Mouse (Mus musculus) T-helper 1 cell (primary cell): ENCODE measurements around the gene Wdr4.

Experiments used
- in situ Hi-C: fragments of 300-600 bp; cut with MboI, MseI; formaldehyde crosslinking; loops from one replicate; pipeline ENCODE4 v1.15.1; 2025; ENCODE audit warnings: high pct_unique_total_duplicates

Wdr4 gene

DNA sequence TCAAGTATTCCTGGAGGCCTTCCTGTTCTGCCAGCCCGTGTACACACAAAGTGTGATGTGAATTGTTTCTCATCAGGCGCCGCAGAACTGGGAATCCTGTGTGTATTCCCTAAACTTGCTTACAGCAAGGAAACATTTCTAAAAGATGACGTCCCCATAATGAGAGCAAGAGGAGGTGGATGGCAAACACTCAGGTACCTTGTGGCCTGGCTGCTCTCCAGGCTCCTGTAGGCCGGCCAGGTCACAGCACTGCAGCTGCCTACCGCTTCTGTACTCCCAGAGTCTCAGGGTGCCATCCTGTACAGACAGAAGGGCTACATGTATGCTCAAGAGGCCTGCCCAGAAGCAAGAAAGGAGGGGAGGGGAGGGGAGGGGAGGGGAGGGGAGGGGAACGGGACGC, 19.4 kb downstream of the Wdr4 start:
- in situ Hi-C loops: no loop called here

DNA sequence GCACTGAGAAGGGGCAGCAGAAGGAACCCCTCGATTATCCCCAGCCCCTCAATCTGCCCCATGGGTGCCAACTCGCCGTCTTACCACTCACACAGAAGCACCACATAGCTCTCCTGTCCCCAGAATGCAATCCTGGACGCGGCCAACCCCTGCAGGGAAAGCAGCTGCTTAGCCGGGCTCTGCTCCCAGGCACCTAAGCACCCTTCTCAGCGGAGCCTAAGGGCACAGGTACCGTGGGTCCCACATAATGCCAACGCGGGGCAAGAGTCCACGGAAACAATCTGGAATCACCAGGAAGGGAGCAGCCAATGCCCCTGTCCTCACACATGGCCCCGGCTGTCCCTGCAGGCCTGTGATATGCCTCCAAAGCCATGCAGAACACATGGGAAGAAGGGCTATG, 20.1 kb downstream of the Wdr4 start:
- in situ Hi-C loops: no loop called here

DNA sequence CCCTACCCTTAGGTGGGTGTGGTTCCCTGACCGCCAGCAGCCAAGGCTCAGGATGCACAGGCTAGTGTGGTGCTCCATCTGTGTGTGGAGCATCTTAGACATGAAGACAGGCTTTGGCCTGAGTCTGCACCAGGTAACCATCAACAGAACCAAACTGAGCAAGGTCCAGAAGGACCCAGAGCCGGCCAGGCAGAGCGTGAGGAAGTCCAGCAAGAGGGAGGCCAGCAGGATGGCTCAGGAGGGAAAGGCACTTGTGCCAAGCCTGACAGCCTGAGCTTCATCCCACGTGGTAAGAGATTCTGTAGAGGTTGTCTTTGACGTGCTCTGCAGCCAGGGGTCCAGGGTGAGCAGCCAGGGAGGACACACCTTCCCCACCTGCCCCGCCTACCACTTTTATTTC, 22.1 kb downstream of the Wdr4 start:
- in situ Hi-C loops: no loop called here

DNA sequence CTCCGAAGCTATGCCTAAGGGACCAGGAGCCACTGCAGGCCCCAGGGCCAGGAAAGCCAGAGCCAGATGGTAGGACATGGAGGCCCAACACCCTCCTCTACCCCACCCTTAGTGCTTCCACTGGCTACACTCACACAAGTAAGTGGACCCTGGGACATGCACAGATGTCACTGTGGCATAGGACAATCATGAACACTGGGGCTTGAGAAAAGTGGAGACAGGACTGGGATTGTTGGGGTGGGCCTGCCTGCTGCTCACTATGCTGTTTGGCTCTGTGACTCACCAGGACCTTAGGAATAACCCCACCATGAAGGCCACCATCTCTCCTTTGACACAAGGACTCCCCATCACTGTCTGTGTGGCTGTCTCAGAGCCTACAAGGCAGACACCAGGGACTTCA, 24.8 kb downstream of the Wdr4 start:
- in situ Hi-C loops: no loop called here

DNA sequence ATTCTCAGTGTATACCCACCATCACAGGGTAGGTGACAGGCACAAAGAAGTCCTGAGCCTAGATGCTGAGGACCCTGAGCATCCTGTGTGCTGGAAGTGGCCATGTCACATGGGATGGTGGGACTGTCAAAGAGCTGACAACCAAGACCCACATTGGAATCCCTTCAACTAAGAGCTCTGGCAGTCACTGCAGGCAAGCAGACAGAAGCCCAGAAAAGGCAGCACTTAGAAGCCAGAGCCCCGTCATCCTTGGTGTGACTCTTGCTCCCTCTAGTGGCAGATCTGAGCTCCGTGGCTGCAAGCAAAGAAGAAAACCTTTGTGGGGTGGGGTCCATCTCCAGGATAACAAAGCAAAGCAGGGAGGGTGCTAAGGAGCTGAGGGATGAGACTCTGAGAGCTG, 27.4 kb downstream of the Wdr4 start:
- in situ Hi-C loops: no loop called here

DNA sequence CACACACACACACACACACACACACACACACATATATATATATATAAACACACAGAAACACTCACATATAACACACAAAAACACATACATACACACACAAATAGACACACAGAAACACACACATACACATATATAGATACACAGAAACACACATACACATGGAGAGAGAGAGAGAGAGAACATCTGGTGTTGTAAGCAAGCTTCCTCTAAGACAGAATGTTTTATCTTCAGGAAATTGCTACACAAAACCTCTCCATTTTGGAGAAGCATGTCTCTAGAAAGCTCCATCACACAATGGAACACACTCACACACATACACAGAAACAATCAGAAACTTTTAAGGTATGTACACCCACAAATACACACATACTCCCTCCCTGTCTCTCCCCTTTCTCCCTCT, 28.4 kb downstream of the Wdr4 start:
- in situ Hi-C loops: no loop called here

DNA sequence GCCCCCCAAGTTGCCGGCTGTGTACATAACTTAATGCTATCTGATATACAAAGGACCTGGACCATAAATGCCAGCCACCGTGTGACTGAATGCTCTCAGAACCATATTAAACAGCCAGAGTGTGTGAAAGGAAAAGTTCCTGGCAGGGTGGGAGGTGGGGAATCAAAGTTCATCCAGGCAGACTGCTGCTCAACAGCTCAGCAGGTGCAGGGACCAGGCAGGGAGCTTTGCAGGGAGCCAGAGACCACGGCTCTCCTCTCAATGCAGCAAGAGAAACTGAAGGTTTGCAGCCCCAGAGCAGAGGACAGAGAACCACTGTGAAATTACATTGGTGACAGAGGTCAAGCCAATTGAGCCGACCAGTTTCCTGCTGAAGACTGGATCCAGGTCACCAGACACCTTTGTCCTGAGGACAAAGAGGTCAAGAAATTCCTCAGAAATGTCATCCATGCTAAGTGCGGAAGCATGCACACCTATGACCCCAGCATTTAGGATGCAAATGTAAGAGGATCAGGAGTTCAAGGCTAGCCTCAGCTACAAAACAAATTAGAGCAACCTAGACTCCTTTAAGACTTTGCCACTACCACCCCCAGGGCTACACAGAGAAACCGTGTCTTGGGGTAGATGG, 32.2 kb downstream of the Wdr4 start:
- in situ Hi-C loops: no loop called here

DNA sequence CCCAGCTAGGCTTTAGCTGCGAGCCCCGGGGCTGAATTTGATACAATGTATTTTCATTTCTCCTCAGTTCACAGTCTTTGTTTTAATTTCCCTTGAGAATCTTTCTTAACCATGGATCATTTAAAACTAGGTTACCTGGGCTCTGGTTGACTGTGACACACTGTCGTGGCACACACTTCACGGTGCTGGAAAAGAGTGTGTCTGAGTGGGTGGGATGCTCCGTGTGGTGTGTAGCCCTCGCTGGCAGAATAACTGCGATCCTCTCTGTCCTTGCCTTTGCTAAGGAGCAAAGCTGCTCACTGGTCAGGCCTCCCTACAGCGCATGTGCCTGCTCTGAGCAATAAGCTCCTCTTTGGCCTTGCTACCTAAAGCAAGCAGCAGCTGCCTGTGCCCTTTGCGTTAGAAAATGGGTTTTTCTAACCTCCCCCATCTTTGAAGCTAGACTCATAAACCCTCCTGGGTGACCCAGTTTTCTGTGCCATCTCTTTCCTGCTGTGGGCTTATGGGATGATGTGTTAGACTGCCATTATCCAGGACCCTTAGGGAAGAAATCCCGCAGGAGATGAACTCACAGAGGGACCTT, 33.1 kb downstream of the Wdr4 start:
- in situ Hi-C loops: no loop called here

DNA sequence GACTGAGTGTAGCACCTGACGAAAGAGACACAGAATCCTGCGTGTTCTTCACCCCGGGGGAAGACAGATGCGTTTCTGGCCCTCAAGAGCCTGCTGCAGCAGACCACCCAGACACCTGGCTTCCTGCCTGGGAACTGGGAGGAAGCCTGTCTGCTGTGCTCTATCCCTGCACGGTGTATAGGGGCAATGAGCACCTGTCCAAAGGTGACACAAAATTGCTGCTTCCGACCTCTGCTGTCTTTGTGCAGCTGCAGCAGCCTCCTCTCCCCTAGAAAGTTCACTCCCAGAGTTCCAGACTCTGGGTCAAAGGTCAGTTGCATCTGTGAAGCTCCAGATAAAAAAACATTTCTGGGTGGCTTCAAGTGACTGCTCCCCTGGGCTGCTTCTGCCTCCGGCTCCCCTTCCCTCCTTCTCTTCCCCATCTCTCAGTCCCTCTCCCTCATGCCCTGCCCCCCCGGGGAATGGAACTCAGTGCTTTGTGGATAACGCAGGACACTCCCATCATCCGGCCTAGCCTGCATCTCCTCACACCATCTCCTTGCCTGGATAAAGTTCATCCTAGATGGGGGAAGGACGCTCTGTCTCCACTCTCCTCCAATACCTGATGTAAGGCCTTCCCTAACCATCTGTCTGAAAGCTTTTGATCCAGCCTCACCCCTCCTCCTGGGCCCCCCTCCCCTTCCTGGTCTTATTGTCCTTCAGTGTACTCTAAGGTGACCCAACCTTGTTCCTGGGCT, 40.5 kb downstream of the Wdr4 start:
- in situ Hi-C loops: no loop called here

DNA sequence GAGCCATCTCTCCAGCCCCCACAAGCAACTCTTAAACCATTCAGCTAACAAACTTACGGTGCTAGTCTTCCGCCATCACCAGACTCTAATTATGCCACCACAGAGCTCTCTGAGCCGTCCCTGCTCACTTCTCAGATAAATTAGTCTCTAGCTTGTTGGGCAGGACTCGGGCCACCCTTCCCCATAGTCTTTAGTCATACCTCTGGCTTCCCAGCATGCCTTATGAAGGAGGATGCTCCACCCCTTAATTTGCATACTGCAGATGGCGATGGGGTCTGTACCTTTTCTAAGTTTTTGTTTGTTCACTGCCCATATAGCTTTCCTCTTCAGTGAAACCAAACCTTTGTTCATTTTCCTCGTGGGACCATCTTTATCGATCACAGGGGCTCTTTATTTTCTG, 41.2 kb downstream of the Wdr4 start:
- in situ Hi-C loops: no loop called here

DNA sequence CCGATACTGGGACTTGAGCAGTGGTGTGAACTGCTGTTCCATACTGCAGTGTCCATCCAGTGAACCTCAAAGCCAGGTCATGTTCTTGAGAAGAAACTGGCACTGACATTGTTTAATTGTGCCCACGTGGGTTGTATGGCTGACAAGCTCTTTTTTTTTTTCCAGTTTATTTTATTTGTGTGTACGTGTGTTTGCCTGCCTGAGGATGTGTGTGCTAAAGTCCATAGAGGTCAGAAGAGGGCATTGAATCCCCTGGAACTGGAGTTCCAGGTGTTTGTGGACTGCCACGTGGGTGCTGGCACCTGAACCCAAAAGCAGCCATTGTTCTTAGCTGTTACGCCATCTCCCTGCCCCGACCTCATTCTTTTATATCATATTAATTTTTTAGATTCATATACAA, 45.4 kb downstream of the Wdr4 start:
- in situ Hi-C loops: no loop called here

DNA sequence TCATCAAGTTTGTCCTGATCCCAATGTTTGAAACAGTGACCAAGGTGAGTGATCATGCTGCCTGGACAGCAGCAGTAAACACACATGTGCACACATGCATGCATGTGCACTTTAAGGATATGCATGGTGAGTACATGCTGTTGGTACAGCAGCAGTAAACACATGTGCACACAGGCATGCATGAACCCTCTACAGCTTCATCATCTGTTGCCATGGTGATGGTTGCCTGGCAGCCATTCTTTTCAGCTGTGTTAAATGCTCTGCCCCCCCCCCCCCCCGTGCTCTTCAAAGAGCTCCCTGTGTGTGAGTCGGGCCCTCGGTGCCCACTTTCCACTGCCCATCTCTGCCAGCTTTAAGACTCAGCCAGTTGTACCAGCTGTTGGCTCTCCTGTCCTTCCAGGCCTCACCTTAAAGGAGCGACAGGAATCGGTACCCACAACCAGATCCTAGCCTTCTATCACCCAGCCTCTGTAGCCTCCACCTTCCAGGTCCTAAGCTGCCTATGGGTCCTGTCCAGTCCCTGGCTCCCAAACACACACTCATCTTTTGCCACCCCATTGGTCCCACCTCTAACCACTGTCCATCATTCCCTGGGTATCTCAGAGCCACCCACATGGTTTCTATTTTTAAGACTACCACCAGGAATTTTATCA, 48.9 kb downstream of the Wdr4 start:
- in situ Hi-C loops: no loop called here

DNA sequence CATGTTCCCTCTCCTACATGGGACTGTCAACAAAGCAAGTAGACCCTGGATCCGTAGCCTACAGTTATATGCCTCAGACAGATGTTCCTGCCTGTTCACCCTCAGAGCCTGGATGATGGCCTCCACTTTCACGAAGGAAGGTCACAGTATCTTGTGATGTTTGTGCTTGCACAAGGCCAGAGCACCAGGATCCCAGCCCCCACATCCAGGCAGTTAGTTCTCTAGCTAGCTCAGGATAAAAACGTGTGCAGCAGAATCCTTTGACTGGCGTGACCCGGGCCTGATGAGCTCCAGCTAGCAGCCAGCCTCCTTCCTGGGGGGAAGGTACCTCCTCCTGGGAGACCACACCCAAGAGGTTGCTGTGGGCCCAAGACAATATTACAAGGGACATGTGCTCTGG, 51.3 kb downstream of the Wdr4 start:
- in situ Hi-C loops: no loop called here

DNA sequence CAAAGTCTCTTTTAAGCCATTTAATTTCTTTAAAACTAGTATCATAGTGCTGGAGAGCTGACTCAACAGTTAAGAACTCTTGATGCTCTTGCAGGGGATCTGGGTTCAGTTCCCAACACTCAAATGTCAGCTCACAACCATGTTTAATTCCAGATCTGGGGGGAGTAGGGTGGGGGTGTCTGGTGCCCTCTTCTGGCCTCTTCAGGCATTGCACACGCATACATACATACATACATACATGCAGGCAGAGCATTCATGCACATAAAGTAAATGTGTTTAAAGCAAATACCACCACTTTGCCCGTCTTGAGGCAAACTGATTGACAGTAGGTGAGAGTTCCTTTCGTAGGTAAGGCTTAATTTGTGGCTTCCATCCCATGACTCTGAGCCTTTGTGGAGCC, 52.9 kb downstream of the Wdr4 start:
- in situ Hi-C loops: no loop called here

DNA sequence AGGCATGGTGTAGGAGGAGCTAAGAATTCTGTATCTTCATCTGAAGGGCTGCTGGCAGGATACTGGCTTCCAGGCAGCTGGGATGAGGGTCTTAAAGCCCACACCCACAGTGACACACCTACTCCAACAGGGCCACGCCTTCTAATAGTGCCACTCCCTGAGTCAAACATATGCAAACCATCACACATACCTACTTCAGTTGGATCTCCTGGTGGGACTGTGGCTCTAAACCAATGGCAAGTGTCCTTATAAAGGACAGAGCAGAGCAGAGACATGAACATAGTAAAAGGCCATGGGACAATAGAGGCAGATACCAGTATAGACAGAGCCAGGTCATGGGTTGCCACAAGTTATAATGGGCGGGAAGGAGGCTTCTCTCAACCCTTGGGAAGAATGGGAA, 57.3 kb downstream of the Wdr4 start:
- in situ Hi-C loops: no loop called here

DNA sequence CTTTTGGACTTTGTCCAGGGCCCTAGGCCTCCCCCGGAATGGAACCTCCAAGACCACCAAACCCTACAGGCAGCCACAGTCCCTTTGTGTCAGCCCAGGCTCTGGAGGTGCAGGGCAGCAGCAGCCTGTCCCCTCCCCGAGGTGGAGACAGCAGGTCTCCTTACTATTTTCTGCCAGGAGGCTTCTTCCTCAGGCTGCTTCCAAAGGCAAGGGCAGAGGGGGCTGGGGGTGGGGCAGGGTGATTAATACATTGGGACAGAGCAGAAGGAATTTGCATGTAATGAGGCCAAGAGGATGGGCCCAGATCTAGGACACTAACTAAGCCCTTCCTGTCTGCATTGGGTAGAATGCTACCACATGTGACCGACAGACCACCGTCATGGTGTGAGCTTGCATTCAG, 59.4 kb downstream of the Wdr4 start:
- in situ Hi-C loops: no loop called here

DNA sequence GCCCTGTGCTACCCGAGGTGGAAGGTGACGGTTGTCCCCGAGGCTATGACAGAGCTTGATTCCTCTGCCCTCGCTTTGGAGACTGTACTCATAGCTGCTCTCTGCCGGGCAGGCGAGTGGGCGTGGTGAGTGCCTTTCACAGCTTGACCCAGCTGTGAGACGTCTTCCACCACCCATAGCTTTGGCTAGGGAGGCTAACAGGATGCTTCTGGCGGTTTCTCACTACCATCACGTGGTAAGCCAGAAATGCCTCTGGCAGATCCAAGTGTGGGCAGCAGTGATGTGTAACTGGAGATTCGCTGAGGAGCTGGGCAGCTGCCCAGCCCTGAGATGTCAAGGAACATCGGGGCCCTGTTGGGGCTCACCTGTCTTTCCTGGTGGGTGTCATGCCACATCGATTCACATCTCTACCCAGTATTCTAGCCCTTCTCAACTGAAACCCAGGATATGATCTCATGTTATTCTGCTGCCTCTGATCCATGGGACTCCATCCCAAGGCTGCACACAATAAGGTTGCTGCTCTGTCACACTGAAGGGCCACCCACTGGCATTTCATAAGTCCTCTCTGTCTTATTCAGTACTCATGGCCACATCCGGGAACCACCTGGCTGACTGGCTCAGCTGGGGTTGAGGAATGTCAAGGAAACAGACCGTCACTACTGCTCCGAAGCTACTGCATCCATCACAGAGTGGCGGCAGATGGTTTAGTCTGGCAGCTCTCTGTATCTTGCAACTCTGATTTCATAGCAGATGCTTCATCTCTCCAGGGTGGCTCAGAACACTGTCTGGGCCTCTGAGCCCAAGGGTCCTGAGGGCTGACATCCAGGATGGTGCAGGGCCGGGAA, 62.8 kb downstream of the Wdr4 start:
- in situ Hi-C loops: no loop called here

DNA sequence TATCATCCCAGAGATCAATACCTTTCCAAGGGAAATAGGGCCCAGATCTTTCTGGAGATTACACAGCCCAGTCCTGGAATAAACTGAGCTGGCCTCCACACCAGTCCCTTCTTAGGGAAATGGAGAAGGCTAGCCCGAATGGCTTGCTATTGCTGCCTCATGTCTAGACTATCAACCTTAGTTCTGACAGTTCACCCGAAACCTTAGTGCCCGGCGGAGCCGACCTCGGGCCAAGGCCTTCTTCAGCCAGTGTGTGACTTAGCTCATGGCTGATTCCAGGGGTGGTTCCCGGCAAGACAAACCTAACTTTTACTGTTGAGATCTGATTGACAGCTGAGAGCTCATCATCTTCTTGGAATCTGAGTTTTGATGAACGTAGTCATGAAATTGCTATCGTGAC, 65.7 kb downstream of the Wdr4 start:
- in situ Hi-C loops: no loop called here

DNA sequence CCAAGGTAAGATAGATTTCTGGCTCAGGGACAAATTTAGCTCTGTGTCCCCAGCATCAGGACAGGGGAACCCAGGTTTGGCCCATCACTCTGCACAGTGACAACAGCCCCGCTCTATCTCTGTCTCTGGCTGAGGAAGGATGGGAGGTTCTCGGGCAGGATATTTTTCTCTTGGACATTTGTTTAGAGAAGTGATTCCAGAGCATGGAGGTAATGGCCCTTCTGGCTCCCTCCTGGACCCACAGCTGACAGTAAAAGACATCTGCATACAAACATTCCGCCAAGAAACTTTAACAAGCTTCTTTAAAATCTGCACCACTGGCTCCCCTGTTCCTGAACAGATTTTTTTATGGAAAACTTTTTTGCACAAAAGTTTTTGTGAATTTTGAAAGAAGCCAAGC, 66.3 kb downstream of the Wdr4 start:
- in situ Hi-C loops: no loop called here

DNA sequence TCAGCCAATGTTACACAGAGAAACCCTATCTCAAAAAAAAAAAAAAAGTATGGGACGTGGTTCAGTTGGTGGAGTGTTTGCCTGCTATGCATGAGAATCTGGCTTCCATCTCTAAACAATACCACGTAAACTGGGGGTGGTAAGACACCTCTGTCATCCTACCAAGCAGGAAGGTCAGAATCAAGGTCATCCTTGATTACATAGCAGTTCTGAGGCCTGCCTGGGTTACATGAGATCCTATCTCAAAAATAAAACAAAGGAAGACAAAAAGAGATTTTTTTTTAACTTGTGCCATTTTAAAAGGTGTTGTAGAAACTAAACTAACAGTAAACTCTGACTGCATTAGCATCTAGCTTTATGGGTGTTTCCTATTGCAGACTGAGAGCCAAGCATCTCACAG, 67.0 kb downstream of the Wdr4 start:
- in situ Hi-C loops: no loop called here

DNA sequence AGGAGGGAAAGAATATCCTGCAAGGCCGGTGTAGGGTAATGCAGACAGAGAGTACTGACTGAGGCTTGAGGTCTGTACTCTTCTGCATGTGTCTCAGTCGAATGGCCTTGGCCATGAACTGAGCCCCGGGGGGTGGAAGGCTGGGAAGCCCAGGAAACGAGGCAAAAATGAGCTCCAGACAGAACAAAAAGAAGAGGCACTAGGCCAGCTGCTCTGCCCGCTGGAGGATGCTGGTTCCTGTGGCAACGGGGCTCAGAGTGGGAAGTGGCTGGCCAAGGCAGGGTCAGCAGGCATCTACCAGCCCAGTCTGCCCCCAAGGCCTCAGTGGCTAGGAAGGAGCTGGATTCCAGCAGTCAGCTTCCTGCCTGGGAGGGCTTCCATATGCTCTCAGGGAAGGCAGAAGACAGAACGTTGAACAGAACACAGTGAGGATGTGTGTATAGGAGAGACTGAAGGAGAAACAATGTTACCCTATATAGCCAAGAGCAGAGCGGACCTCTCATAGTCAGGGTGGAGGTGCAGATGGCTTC, 68.5 kb downstream of the Wdr4 start:
- in situ Hi-C loops: no loop called here

DNA sequence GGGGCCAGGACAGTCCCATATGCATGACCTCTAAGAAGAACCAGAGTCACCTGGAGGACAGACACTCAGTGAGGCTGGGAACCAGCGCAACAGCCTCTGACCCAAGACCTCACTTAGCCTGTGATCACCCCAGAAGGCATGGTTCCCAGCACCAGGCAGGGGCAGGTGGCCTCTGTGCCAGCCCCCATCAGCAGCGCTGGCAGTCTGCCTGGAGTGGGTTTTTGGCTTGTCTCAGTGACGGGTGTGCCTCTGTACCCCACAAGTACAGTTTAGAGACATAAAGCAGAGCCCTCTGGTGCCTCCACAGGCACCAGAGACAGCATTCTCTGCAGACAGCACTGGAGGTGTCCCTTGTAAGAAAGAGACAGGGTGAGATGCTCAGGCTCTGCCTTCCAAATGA, 69.6 kb downstream of the Wdr4 start:
- in situ Hi-C loops: no loop called here
